Mouse (Mus musculus) heart, postnatal 0 days (tissue): ENCODE measurements around the gene Olfr1442. TPM values are rescaled to one million over a fixed set of nuclear protein-coding genes. Genes with fewer than 3 reads are reported as not detected.

Source experiments
- ATAC-seq: fragments of 200-750 bp; cut with Nextera tagmentation; 2 replicates; pipeline ENCODE4 v1.8.0; 2017; ENCODE audit warnings: low read depth, moderate number of reproducible peaks, moderate library complexity; ENCODE audit not compliant: insufficient read depth
- DNase-seq: peaks from one replicate; pipeline ENCODE4 v3.0.0-alpha.2; 2016; ENCODE audit warnings: low spot score
- H3K27ac ChIP-seq: fragments of 300-500 bp; sonication (generic); 2 replicates; pipeline ENCODE4 v1.5.1; 2014; ENCODE audit warnings: low read depth, mild to moderate bottlenecking
- H3K27me3 ChIP-seq: fragments of 300-500 bp; sonication (generic); 2 replicates; pipeline ENCODE4 v1.6.1; 2014; ENCODE audit warnings: low read length, mixed read lengths; ENCODE audit not compliant: control insufficient read depth, insufficient read depth
- H3K36me3 ChIP-seq: fragments of 300-500 bp; sonication (generic); replicated peaks from 2 replicates; pipeline ENCODE4 v1.6.1; 2014; ENCODE audit warnings: low read length, mixed read lengths; ENCODE audit not compliant: control insufficient read depth, insufficient read depth
- H3K4me1 ChIP-seq: fragments of 300-500 bp; sonication (generic); 2 replicates; pipeline ENCODE4 v1.6.1; 2014; ENCODE audit warnings: antibody characterized with exemption; ENCODE audit not compliant: control insufficient read depth, insufficient read depth
- H3K4me2 ChIP-seq: fragments of 300-500 bp; sonication (generic); 2 replicates; pipeline ENCODE4 v1.6.1; 2014; ENCODE audit warnings: low read depth, mild to moderate bottlenecking, low read length, moderate library complexity
- H3K4me3 ChIP-seq: fragments of 300-500 bp; sonication (generic); 2 replicates; pipeline ENCODE4 v1.5.1; 2014; ENCODE audit warnings: low read depth, low read length
- H3K9ac ChIP-seq: fragments of 300-500 bp; sonication (generic); replicated peaks from 2 replicates; pipeline ENCODE4 v1.6.1; 2014; ENCODE audit warnings: low read depth, low read length, mixed read lengths
- H3K9me3 ChIP-seq: fragments of 300-500 bp; sonication (generic); replicated peaks from 2 replicates; pipeline ENCODE4 v1.6.1; 2016; ENCODE audit warnings: low read length; ENCODE audit not compliant: control insufficient read depth
- CTCF ChIP-seq: IDR thresholded peaks from 2 replicates; pipeline ENCODE4 v1.5.1; 2016; ENCODE audit warnings: antibody characterized with exemption, control low read depth, low read depth
- EP300 ChIP-seq: IDR thresholded peaks from 2 replicates; pipeline ENCODE4 v1.6.1; 2016; ENCODE audit warnings: antibody characterized with exemption, low read depth
- WGBS: fragments of 180-500 bp; shearing (Covaris S2); extraction: QIAGEN DNeasy Blood & Tissue Kit; methylation state at CpG from one replicate; pipeline ENCODE4 v1.1.7; 2014; 5-methylcytosine and 5-hydroxymethylcytosine counted together
- polyA plus RNA-seq: library from polyadenylated mRNA; unstranded; fragments of >200 nt; fragmentation: Nextera tagmentation; extraction: Ambion mirVana; gene quantifications from 2 replicates; pipeline ENCODE4 v1.2.1, GENCODE M21; 2015
- total RNA-seq: library from RNA; depleted of rRNA; stranded (reverse); fragments of >200 nt; gene quantifications from 2 replicates; pipeline ENCODE4 v1.2.3, GENCODE M21; 2014; ENCODE audit warnings: low replicate concordance; rRNA removed

The Olfr1442 gene
- total RNA-seq (not detected in 2 replicates), polyA plus RNA-seq (not detected in 2 replicates)

DNA sequence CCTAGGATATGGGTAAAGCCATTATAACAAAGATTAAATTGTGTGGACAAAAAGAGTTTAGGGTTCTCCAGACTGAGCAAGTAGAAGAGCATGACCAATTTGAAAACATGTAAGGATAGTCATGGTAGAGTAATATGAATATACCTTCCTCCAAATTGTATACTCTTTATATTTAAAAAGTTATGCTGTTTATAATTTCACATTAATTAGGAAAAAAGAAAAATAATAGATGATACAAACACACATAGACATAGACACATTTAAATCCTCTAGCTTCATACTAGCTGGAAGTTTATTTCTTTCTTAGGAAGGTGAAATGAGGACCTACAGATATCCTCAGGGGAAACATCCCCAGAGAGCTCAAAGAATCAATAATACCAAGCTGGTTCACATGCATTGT, at the start of gene Olfr1442:
TSS of gene Olfr1442 (plus strand) at position 301 of the 400 bp plus-strand sequence.
- Histone ChIP-seq H3K4me1 (no peaks in the 10 kb centered on the region), H3K9ac (no peak within 1 kb of the TSS), H3K4me2 (no peak within 1 kb of the TSS), H3K36me3 (no peaks in the 10 kb centered on the region), H3K27me3 (no peaks in the 10 kb centered on the region), H3K9me3 (no peaks in the 10 kb centered on the region), H3K27ac (no peak within 1 kb of the TSS), H3K4me3 (no peak within 1 kb of the TSS)
- DNase-seq, result no peak
- no peak for ATAC-seq
- TF ChIP-seq EP300 (no peak), CTCF (no peak)

DNA sequence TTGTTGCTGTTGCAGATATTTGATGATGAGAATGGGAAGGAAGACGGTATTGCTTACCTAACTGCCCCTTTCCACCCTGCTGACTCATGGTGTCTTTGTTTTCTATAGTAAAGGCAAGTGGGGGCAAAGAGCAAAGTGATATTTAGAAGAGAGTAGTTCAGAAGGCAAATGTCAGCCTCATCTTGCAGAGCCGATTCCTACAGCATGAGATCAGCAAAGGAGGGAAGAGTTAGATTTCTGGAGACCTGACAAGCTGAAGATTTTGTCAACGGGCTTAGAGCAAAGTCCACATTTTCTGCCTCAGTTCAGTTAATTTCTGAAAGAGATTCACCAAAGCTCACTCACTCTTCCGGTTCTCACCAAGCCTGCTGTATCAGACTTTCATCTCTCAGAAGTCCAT, 37.1 kb upstream of the Olfr1442 start, which contains the start of gene Glyat:
TSS of gene Glyat (plus strand) at position 133 of the 400 bp plus-strand sequence.
- 57% methylated on average over 4 of the region's 4 CpGs for WGBS
- H3K36me3 ChIP-seq, result no peaks in the 10 kb centered on the region

DNA sequence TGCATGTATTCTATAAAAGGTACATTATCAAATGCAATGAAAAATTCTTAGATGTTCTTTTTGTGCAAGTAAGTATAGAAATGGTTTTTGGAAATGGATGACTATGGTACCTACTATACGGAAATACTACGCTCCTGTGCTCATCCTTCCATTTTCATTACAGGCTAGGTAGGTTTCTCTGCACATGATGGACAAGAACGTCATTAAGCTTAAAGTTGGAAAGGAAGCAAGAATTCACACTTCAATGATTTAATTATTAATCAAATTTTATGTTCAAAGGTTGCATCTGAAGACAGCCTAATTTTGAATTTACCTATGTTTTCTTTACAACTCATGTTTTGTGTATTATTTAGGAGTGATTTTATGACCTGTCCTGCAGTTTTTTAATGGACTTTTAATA, 36.0 kb upstream of the Olfr1442 start:
- no peak for TF ChIP-seq CTCF
- TF ChIP-seq EP300, result no peak
- DNase-seq (no peak), ATAC-seq (no peak)
- Histone ChIP-seq H3K9me3 (no peaks in the 10 kb centered on the region), H3K9ac (no peak overlapping the region), H3K4me1 (no peaks in the 10 kb centered on the region), H3K36me3 (no peaks in the 10 kb centered on the region), H3K4me2 (no peak overlapping the region), H3K4me3 (no peak overlapping the region), H3K27ac (no peak overlapping the region), H3K27me3 (no peaks in the 10 kb centered on the region)
- 76% methylated on average over 3 of the region's 3 CpGs for WGBS

More for the DNA sequence above, 37.1 kb upstream of the Olfr1442 start, which contains the start of gene Glyat:
- Histone ChIP-seq H3K27me3 (no peaks in the 10 kb centered on the region), H3K9me3 (no peaks in the 10 kb centered on the region), H3K4me3 (no peak within 1 kb of the TSS), H3K4me2 (no peak within 1 kb of the TSS), H3K9ac (no peak within 1 kb of the TSS), H3K4me1 (no peaks in the 10 kb centered on the region), H3K27ac (no peak within 1 kb of the TSS)
- DNase-seq, result no peak
- TF ChIP-seq EP300 (no peak), CTCF (no peak)
- no peak for ATAC-seq

DNA sequence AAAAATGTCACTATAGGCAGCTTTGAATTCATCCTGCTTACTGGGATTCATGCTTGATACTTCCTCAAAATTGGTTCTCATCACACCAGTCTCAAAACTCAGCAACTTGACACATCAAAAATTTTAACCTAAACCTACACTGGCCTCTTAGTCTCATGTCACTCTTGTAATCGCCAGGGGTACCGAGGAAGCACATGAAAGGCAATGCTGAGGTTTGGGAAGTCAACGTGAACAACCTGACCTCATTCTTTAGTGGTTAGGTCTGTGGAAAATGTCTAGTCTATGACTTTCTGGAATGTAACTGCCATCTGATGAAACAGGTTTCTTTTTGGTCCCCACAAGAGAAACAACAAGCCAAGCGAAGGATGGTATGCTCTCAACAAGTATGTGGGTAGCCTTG, 35.3 kb upstream of the Olfr1442 start:
- Histone ChIP-seq H3K27me3 (no peaks in the 10 kb centered on the region), H3K9ac (no peak overlapping the region), H3K4me1 (no peaks in the 10 kb centered on the region), H3K4me2 (no peak overlapping the region), H3K9me3 (no peaks in the 10 kb centered on the region), H3K36me3 (no peaks in the 10 kb centered on the region), H3K4me3 (no peak overlapping the region), H3K27ac (no peak overlapping the region)
- WGBS, result 71% methylated on average over 4 of the region's 4 CpGs
- ATAC-seq, result no peak
- TF ChIP-seq CTCF (no peak), EP300 (no peak)
- DNase-seq, result no peak

DNA sequence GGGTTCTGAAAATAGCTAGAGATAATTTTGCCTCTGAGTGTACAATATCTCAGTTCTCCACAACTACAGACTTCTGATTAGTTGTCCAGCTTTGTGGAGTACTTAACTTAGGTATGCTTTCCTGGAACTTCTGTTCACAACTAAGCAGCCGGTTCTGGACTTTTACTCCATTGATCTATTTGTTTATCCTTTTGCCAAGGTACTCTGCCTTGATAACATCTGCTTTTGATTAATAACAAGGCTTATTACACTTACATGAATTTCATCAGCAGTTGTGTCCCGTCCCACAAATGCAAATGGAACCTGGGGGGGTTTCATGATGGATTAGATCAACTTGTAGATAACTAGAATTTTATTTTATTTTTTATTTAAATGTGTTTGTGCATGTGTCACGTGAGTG, 33.4 kb upstream of the Olfr1442 start:
- Histone ChIP-seq H3K27me3 (no peaks in the 10 kb centered on the region), H3K9me3 (no peaks in the 10 kb centered on the region), H3K4me1 (no peaks in the 10 kb centered on the region), H3K4me3 (no peak overlapping the region), H3K4me2 (no peak overlapping the region), H3K27ac (no peak overlapping the region), H3K9ac (no peak overlapping the region), H3K36me3 (no peaks in the 10 kb centered on the region)
- DNase-seq (no peak), ATAC-seq (no peak)
- 60% methylated on average over 3 of the region's 3 CpGs for WGBS
- TF ChIP-seq EP300 (no peak), CTCF (no peak)

DNA sequence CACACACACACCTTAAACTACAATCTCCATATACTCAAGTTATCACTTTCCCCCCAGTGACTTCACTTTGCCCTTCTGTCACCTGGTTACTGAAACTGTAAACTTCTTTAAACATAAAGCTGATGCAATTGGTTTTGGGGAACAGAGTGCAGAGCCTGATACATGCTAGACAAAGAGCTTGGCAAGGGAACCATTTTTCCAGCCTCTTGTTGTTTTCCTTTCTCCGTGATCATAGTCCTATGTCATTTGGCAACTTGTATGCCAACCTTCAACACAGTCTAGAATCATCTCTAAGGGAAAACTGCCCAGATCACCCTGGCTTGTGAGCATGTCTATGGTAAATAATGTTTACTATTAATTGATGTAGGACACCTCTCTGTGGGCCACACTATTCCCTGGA, 32.2 kb upstream of the Olfr1442 start:
- H3K4me1 ChIP-seq, result no peaks in the 10 kb centered on the region
- ATAC-seq (no peak), DNase-seq (no peak)
- no peaks in the 10 kb centered on the region for H3K9me3 ChIP-seq
- H3K4me2 ChIP-seq, result no peak overlapping the region
- H3K27me3 ChIP-seq, result no peaks in the 10 kb centered on the region
- 69% methylated on average over 1 of the region's 1 CpGs for whole genome bisulfite sequencing
- H3K4me3 ChIP-seq, result no peak overlapping the region
- TF ChIP-seq EP300 (no peak), CTCF (no peak)
- no peak overlapping the region for H3K27ac ChIP-seq
- no peaks in the 10 kb centered on the region for H3K36me3 ChIP-seq
- no peak overlapping the region for H3K9ac ChIP-seq
